Mouse (Mus musculus) CD8-positive naive resting alpha-beta T cell, adult 2 months (primary cell): ENCODE measurements around the gene Apba2.

Source experiments
- DNase-seq, 2 experiments: peaks; one replicate each; pipeline ENCODE4 v3.0.0; 2022; ENCODE audit warnings: low read depth in 2 of 2, low spot score in 2 of 2

Gene Apba2

GRCm38 (mm10) chr7:64501536-64502270, at the start of gene Apba2:
Gene Apba2 (plus strand): TSS chr7:64501706.
- no peak for DNase-seq

- DNase-seq: no peak
These were observed 49.6 kb upstream of the Apba2 start for GRCm38 (mm10) chr7:64451861-64452382.

DNA sequence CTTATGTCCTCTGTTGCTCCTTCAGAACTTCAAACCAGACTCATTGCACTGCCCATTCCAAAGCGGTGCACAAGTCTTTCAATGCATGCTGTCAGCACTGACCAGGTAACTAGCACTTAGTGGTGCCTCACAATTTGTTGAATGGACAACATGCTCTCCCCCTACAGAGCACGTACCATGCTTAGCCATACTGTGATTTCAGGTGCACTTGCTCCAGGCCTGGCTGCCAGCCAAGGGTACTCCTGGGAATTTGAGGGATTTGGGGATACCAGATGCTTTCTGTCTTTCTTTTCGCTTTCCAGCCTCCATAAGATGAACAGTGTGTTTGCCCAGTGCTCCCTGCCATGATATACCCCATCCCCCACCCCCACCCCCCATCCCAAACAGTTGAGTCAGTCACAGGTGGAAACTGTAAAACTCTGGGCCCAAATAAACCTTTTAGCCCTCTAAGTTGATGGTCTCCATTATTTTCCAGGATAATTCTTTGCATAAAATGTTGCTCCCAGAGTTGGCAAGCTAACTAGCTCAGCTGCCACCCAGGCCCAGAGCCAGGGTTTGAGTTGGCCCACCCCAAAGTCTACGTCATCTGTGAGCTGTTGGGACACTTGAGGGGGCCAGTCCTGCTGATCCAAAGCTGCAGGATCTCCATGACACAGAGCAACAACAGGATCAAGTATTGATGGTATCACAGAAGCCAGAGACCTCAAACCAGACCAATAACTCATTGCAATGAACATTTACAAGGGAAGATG, 48.9 kb upstream of the Apba2 start:
- DNase-seq: no peak

GRCm38 (mm10) chr7:64456176-64456575, 45.3 kb upstream of the Apba2 start:
- DNase-seq: no peak

DNA sequence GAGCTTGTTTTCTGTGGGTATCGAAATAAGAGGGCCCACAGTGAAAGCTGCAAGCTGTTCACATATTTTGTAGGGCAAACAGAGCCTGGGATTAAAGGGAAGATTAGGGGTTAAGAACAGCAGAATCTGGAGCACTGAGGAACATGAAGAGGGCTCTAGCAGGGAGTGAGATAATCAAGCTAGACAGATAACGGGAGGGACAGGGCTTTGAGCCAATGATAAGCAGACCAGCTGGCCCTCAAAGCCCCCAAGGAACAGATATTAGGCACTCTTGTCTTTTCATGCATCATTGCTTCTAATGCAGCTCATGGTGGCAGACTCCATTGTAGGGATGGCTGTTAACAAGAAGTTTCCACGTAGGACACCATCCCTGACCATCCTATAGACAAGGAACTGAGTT, 44.8 kb upstream of the Apba2 start:
- DNase-seq: no peak

DNA sequence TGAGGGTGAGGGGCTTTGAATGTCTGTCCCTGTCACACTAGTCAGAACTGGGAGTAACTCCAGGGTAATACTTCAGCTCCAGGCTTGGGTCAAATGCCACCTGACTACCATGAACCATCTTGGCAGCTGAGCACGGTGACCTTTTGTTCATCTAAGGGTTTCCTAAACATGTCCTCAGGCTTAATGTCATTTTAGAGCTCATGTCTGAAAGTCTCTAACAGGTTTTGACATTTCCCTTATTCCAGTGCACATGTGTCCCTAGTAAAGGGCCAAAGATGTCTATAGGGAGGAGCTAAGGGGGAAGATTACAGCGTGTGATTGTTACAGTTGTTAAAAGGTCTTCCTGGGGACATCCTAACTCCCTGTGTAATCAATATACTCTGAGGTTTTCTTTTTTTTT, 43.7 kb upstream of the Apba2 start:
- no peak for DNase-seq

- DNase-seq: no peak
These were observed 4.1 kb upstream of the Apba2 start for GRCm38 (mm10) chr7:64497438-64497837.

GRCm38 (mm10) chr7:64502271-64503180, 1.0 kb downstream of the Apba2 start:
- no peak for DNase-seq

- no peak for DNase-seq
These were observed 2.1 kb downstream of the Apba2 start for GRCm38 (mm10) chr7:64503641-64504040.

DNA sequence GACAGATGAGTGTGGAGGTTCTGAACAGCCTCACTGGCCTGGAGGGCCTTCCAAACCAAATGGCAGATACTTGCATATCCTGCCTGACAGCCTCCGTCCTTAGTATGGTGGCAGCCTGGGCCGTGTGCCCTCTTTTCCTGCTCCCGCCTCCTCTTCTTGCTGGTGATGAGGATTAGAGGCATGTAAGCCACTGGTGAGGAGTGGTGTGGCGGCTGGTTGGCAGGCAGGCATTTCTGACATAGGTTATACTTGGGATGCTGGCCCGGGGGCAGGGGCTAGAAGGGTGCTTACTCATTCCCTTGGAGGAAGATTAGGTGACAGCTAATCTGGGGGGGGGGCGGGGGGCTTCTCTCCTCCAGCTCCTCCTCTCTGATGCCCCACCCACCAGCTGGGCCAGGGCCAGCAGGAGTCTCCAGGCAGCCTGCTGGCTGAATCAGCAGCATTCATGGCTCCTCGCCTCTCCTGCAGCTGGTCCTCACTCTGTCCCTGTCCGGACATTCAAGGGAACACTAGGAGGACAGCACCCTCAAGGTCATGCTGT, 3.3 kb downstream of the Apba2 start:
- DNase-seq: no peak

DNA sequence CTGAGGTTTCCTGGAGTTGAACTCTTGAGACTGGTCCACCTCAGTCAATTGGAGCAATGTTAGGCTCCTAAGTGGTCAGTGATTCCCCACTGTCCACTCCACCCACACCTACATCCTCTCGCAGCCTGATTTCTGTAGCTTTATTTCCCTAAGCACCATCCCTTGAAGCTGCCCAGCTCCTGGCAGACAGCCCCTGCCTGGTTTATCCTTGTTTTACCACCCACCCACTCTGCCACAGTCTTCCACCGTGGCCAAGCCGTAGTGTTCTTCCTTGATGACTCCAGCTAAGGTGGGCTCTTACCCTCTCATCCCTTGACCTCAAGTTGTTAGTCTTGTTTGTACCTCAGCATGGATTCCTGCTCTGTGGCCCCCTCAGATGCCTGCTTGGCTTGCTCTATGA, 4.1 kb downstream of the Apba2 start:
- no peak for DNase-seq

- no peak for DNase-seq
These were observed 7.3 kb downstream of the Apba2 start for GRCm38 (mm10) chr7:64508826-64509225.

DNA sequence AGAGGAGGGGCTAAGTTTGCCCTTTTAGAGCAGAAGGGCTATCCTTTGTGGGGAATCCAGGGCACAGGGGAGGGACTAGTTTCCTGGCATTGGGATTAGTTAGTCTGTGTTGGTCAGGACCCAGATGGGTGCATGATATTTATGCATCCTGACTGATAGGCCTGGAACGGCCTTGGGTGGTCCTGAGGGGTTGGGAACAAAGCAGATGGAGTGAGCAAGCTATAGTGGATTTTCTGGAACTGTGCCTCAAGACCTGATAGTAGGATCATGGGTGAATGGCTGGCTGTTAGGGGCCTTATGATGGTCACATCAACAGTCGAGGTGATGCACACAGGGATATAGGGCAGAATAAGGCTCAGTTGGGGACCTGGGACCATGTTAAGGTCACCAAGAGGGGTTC, 8.4 kb downstream of the Apba2 start:
- DNase-seq: no peak

DNA sequence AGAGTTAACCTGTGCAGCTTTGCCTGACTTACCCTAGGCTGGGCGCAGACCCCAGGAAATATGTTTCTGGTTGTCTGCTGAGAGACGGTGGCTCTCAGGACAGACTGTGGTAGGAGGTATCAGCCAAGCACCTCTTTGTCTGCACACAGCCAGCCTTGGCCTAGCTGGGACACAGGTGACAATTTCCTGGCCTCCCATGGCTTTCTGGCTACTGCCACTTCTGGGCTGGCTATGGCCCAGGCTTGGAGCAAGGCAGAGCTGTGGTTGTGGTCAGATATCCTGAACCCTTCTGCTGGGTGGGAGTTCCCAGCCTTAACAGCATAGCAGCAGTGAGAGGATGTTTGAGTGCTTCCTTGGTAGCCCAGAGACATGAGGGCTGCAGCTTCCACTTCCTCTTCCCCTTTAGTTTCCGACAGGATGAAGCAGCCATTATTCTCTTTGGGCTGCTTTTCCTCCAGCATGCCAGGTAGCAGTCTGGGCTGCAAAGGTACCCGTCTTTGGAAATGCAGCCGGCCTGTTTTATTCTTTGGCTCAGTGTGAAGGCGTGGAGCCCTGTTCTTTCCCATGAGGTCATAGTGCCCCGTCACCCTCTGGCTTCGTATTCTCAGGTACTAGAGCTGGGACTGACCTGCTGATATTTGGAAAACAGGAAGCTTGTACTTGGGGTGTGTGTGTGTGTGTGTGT, 9.2 kb downstream of the Apba2 start:
- no peak for DNase-seq

DNA sequence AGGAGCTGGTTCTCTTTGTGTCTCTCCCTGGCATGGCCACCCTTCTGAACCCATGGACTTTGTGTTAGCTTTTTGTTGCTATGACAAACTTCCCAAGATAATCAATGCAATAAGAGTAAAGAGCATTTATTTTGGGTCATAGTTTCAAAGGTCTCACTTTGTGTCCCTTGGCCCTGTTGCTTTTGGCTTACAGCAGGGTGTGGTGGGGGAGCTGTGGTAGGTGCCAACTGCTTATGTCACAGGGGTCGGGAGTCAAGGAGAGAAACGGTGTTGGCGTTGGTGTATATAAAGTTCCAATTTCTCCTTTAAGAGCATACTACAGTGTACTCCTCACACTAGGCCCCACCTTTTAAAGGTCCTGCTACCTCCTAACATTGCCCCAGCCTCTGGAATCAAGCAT, 12.1 kb downstream of the Apba2 start:
- no peak for DNase-seq

GRCm38 (mm10) chr7:64515280-64515679, 13.8 kb downstream of the Apba2 start:
- DNase-seq: no peak

GRCm38 (mm10) chr7:64515891-64516290, 14.4 kb downstream of the Apba2 start:
- DNase-seq: no peak

DNA sequence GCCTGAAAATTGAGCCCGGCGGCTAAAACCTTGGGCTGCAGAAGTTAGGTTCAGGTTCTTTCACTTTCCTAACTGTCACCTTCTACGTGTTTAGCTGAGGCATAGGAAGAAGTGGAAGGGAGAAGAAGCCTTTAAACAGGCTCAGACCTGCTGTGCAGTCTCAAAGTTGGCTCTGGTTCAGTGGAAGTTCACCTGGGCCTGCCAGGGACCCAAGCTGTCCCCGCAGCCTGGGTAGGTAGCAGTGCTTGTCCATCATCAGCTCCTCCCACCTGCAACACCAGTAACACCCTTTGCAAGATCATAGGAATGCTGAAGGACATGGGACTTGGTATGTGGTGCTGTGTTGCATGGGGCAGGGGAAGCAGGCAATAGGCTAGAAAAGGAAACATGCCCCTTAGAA, 17.6 kb downstream of the Apba2 start:
- DNase-seq: no peak

DNA sequence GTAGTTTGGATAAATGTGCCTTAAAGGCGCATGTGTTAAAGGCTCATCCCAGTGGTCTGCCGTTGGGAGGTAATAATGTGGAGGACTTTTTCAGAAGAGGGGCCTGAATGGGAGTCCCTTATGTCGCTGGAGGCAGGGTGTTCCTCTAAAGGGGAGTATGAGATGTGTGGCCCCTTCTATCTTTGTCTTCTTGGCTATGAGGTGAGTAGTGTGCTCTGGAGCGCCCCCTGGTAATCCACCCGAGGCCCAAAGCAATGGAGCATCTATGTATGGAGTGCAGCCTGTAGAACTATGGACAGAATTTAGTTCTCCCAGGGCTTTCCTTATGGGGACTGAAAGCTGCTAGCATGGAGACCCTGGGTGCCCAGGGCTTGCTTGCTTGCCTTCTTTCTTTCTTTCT, 18.0 kb downstream of the Apba2 start:
- no peak for DNase-seq

- no peak for DNase-seq
These were observed 20.3 kb downstream of the Apba2 start for GRCm38 (mm10) chr7:64521695-64522408.
